Mouse (Mus musculus) lung, adult 2 months (tissue): ENCODE measurements at regions not wholly inside any gene's neighbourhood (a gene's known extent, or its start where the extent isn't known, plus 50 kb on each side); places are given as distances from the start of the nearest gene placed in this dataset.

Experiments used
- DNase-seq: peaks from one replicate; pipeline ENCODE4 v3.0.0; 2022
- H3K4me1 ChIP-seq: fragments of 200-500 bp; 2 replicates; pipeline ENCODE4 v1.6.1; 2011; ENCODE audit warnings: low read length; ENCODE audit not compliant: control insufficient read depth, insufficient read depth
- H3K4me3 ChIP-seq: fragments of 200-500 bp; replicated peaks from 2 replicates; pipeline ENCODE3; 2011; ENCODE audit warnings: low read depth, mild to moderate bottlenecking, control low read depth, low read length; ENCODE audit errors: extremely low read depth
- CTCF ChIP-seq: fragments of 200-500 bp; IDR thresholded peaks from 2 replicates; pipeline ENCODE4 v1.5.1; 2011; ENCODE audit warnings: mild to moderate bottlenecking, low read length, control low read depth; ENCODE audit not compliant: insufficient read depth
- POLR2A ChIP-seq: fragments of 200-500 bp; IDR thresholded peaks from 2 replicates; pipeline ENCODE4 v1.6.1; 2011; ENCODE audit warnings: low read depth, mild to moderate bottlenecking, control low read depth, low read length, borderline replicate concordance; ENCODE audit errors: extremely low read depth
- WGBS: fragments of 180-500 bp; shearing (Covaris S2); methylation state at CpG from one replicate; pipeline ENCODE4 v1.1.7; 2018; 5-methylcytosine and 5-hydroxymethylcytosine counted together

DNA sequence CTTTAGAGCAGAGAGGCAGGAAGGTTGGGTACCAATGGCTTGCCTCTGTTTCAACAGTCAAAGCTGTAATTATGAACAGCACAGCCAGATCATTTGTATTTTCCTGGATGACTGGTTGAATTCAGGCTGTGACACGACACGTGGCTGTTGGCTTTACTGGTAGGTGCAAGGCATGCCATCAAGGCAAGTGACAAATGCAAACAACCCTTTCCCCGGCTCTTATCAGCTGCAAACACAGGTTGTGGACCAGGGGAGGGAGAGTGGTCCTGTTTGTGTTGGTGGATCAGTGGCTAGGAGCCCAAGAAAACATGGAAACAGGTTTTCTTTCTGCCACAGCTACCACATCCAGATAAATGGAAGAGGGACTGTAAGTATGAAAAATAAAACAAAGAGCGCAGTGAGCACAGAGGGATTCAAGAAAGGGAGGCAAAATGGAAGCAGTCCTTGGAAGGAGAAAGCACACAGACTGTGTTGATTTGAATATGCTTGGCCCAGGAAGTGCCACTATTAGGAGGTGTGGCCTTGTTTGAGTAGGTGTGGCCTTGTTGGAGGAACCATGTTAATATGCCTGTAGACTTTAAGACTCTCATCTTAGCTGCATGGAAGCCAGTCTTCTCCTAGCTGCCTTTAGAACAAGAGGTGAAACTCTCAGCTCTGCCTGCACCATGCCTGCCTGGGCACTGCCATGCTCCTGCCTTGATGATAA is 396.8 kb downstream of the Nedd1 start:
- 60% methylated on average over 4 of the region's 4 CpGs for WGBS
- TF ChIP-seq CTCF (no peak), POLR2A (no peak)
- no peak for DNase-seq
- H3K4me1 ChIP-seq, result no peaks in the 10 kb centered on the region; the same call in 1 of the 2 replicates
- H3K4me3 ChIP-seq, result no peak overlapping the region

DNA sequence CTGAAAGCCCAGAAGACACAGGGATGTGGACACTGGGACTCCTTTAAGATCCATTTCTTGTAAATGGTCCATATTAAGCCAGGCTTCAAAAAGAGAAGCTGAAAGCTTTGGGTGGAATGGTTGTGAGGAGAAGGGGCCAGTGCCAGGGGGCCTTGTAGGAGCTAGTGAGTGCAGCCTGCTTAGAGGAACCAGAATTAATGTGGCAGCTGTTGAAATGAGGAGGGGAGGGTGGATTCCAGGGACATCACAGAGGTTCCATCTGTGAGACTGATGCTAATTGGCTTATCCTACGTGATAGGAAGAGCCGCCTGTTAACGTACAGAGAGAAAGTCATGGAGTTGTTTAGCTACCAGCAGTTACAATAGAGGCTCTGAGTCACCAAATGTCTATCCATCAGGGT is 407.6 kb downstream of the Nedd1 start:
- TF ChIP-seq POLR2A (no peak), CTCF (no peak)
- Histone ChIP-seq H3K4me3 (no peak overlapping the region), H3K4me1 (no peaks in the 10 kb centered on the region)
- WGBS, result 73% methylated on average over 3 of the region's 3 CpGs
- no peak for DNase-seq

DNA sequence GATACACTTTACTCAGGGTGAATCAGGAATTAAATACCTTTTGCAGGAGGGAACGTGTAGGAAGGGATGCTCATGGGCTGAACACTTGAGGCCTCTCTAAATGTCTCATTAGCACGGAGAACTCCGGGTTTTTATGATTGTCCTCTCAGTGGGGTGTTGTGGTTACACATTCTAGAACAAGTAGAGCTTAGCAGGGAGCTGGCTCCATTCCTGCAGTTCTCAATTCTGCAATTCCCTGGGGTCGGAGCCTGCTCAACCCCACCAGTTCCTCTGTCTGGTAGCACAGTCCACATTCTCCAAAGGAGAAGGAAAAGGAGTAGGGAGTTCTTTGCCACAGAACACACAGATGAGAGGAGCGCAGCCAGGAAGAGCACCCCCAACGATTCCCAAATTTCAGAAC is 409.9 kb downstream of the Nedd1 start:
- Histone ChIP-seq H3K4me3 (no peak overlapping the region), H3K4me1 (peaks cover 2% of the 10 kb centered on the region; the same call in 1 of the 2 replicates)
- TF ChIP-seq POLR2A (no peak), CTCF (no peak)
- WGBS, result 73% methylated on average over 6 of the region's 6 CpGs
- DNase-seq, result no peak

DNA sequence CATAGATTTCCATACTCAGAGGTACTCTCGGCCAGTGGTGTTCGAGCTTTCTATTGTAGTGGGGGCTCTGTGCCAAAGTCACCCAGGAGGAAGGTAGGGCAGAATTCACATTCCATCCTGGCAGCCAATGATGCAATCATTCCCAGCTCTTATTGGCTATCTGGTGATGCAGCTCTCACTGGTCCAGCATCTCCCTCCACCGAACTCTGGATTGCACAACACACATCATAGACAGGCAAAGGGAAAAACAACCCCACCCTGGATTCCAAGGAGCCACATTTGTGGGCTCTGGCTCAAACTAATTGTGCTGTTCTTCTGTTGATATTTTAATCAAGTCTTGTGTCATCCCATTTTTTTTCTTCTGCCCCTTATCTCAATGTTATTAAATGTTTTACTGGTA is 413.6 kb downstream of the Nedd1 start:
- H3K4me3 ChIP-seq, result no peak overlapping the region
- no peak for DNase-seq

DNA sequence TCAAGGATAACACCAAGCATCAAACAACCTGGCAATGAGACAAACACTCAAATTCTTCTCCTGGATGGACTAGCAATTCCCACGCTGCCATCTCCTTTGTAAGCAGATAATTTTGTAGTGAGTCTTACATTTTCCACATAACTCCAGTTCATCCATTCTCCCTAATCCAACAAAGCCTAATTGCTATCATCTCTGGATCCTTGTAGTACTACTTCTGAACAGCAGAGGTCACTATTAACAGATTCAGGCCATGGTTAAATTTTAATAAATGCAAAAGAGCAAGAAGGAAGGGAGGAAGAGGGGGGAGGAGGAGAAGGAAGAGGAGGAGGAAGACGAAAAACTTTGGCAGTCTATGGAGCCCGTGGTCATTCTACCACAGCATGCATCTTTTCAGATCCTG is 414.4 kb downstream of the Nedd1 start:
- H3K4me3 ChIP-seq, result no peak overlapping the region
- H3K4me1 ChIP-seq, result peaks cover 2% of the 10 kb centered on the region; the same call in 1 of the 2 replicates
- WGBS, result 17% methylated on average over 3 of the region's 3 CpGs
- DNase-seq, result no peak
- TF ChIP-seq CTCF (no peak), POLR2A (no peak)

More for the DNA sequence above, 413.6 kb downstream of the Nedd1 start:
- no peak for TF ChIP-seq CTCF
- no peak for TF ChIP-seq POLR2A
- 68% methylated on average over 3 of the region's 3 CpGs for WGBS
- peaks cover 2% of the 10 kb centered on the region; the same call in 1 of the 2 replicates for H3K4me1 ChIP-seq

DNA sequence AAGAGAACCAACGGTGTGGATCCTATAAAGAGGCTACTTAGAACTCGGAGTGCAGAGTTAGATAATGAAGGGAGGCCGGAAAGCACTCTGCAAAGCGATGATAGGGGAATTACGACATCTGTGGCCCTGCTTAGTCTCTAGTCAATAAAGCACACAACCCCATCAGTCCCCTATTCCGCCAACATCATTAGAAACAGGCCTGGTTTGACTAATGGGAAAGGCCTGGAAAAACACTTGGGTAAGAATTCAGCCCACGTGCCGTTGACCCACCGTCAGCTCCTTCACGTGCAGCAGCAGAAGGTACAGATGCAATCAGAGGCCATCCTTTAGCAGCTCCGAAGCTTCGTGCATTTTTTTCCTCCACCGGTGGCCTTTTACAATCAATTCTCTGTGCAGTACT is 423.5 kb downstream of the Nedd1 start:
- 76% methylated on average over 13 of the region's 13 CpGs for WGBS
- Histone ChIP-seq H3K4me3 (no peak overlapping the region), H3K4me1 (no peaks in the 10 kb centered on the region)
- TF ChIP-seq CTCF (no peak), POLR2A (no peak)
- no peak for DNase-seq

DNA sequence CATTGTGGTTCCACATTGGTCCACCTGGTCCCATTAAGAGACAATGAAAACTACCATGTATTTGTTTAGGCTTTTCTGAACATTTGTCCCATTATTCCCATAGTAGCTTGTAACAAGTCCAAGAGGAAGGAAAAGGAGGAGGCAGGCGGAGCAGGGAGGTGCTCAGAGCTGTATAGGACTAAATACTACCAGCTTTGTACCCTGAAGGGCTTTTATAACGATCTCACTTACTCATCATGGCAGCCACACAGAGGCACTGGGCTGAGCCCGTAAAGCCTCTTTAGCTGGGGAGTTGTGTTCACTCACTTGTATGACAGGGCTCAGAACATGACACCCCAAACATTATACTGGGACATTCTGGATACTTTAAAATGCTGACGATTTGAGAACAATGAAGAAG is 425.4 kb downstream of the Nedd1 start:
- no peak for TF ChIP-seq POLR2A
- no peak for TF ChIP-seq CTCF
- DNase-seq, result no peak
- Histone ChIP-seq H3K4me3 (no peak overlapping the region), H3K4me1 (no peaks in the 10 kb centered on the region)
- 63% methylated on average over 4 of the region's 4 CpGs for WGBS

DNA sequence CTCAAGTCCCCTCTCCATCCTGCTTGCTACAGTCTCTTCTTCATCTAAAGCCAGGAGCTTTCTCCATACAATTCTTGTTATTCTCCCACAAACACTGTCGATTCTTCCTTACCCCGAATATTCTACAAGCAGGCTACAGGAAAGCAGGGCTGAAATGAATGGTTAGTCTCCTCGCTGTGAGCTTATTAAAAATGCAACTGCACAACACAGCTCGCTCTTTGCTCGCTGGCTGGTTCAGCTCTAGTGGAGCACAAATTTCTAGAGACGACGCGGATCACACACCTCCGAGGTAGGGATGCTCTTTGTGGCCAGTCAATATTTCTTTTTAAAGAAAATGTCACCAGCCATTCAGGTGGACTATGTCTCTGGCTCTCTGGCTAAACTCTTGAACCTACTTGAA is 425.9 kb downstream of the Nedd1 start:
- TF ChIP-seq POLR2A, result no peak
- no peak for TF ChIP-seq CTCF
- no peak overlapping the region for H3K4me3 ChIP-seq
- no peak for DNase-seq
- 95% methylated on average over 9 of the region's 9 CpGs for WGBS
- H3K4me1 ChIP-seq, result no peaks in the 10 kb centered on the region

DNA sequence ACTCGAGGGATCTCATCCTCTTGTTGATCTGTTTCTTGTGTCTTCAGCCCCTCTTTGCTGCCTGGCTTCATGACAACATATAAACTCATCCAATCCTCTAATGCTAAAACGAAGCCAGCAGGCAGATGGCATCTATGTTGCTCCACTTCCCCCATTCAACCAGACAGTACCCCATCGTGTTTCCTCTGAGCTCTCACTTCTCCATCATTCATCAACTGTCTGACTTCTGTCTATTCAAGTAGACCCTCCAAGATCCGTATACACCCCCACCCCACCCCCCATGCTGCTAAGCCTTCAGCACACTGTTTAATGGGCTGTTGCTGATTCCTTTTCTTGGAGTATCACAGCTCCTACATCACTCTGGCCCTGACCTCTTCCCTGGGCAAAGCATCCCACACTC is 429.0 kb downstream of the Nedd1 start:
- H3K4me1 ChIP-seq, result no peaks in the 10 kb centered on the region
- 41% methylated on average over 4 of the region's 4 CpGs for WGBS
- DNase-seq, result no peak
- no peak for TF ChIP-seq CTCF
- TF ChIP-seq POLR2A, result no peak
- H3K4me3 ChIP-seq, result no peak overlapping the region

DNA sequence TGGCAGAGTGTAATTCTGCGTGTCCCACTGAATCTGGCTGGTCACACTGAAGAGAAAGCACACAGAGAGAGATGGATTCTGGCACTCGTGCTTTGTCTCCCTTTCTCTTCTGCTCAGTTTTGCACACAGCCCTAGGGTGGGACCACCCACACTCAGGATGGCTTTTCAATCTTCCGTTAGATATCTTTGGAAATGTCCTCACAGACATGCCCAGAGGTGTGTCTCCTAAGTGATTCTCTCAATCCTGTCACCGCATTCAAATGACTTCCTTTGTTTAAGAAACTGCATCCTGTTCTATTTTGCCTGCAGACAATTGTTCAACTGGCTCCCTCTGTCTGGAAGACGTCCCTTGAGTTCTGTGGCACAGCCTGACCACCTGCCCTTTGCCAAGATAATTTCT is 433.0 kb downstream of the Nedd1 start:
- no peaks in the 10 kb centered on the region for H3K4me1 ChIP-seq
- H3K4me3 ChIP-seq, result no peak overlapping the region
- no peak for DNase-seq
- WGBS, result 36% methylated on average over 5 of the region's 5 CpGs
- TF ChIP-seq CTCF (no peak), POLR2A (no peak)

DNA sequence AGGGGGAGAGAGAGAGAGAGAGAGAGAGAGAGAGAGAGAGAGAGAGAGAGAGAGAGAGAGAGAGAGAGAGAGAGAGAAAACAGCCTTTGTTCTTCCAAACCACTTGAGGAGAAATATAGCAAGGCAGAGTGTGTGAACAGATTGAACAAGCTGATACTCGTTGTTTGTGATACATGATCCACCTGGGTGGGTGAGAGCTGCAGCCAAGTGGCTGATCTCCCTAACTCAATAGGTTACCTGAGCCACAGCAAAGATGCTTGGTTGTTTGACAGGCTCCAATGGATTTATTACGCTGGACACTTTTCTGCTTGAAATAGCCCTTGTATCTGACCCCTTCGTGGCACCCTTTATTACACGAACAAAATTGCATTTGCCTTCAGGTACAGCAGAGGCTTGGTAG is 438.0 kb downstream of the Nedd1 start:
- no peaks in the 10 kb centered on the region for H3K4me1 ChIP-seq
- no peak overlapping the region for H3K4me3 ChIP-seq
- TF ChIP-seq POLR2A, result no peak
- no peak for TF ChIP-seq CTCF
- WGBS, result 51% methylated on average over 4 of the region's 4 CpGs
- no peak for DNase-seq
